Mouse (Mus musculus) kidney, adult 2 months (tissue): ENCODE results near the gene Itgad.
A peak's percentile ranks its signal among the peaks of the same experiment; 100 is the strongest.

Experiments used
- CTCF ChIP-seq: fragments of 200-500 bp; conservative IDR thresholded peaks from 2 replicates; pipeline ENCODE4 v1.5.1; 2011; ENCODE audit warnings: low read depth, mild to moderate bottlenecking, control low read depth, low read length, moderate library complexity, mixed read lengths; ENCODE audit not compliant: insufficient read depth, insufficient read length
- POLR2A ChIP-seq: fragments of 200-500 bp; IDR thresholded peaks from one replicate; pipeline ENCODE4 v1.6.1; 2011; ENCODE audit warnings: low read depth, low read length, control low read depth

DNA sequence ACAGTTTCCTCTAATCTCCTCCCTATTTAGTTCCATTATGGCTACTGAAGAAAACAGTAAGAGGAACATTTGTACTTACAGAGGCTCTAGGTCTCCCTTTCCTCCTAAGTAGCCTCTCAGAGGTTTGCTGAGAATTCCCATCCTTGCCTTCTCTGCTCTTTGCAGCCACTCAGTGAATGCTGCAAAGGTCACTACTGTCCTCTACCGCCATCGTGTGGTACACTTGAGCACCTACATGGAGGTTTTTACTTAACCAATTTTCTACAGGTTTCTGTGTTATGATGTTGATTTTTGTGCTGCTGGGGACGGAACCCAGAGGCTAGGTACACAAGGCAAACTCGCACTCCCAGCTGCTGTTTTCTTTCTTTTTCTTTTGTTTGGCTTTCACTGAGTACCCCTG, 54.0 kb downstream of the Itgad start:
- TF ChIP-seq CTCF (peak; percentile 86), POLR2A (no peak)
